Mouse (Mus musculus) mature B cell (primary cell): ENCODE data around the gene Scn10a.

ENCODE experiments used
- in situ Hi-C: fragments of 300-500 bp; cut with MboI; formaldehyde crosslinking; loops from 2 replicates; pipeline ENCODE4 v1.14.3; 2019

Gene Scn10a

DNA sequence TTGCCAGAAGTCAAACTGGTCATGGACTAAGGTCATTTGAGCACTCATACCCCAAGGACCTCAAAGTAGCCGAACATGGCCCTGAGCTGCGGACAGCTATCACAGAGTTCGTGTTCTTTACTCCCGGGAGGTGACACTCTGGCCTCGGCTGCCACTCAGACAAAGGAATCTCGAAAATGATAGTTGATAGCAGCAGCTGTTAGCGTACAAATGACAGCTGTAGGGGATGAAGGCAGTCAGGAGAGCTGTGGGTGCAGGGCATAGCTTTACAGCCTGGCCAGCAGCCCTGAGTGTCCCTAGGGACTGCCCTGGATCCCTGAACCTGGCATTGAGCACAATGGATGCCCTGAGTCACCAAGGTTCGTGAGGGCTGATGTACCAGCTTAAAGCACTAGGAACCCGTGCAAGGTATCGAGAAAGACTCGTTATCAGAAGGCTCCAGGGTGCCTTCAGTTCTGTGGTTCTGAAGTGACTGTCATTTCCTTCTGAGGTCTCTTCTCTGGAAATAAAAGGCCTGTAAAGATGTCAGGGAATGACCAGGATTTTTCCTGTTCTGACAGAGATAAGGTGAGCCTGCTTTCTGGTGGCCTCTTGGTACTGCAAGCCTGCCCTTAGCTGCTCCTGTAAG, 84.8 kb downstream of the Scn10a start:
- in situ Hi-C loops, result no loop called here

- in situ Hi-C loops, result no loop called here
These were observed 85.6 kb downstream of the Scn10a start for GRCm38 (mm10) chr9:119633475-119633874.

DNA sequence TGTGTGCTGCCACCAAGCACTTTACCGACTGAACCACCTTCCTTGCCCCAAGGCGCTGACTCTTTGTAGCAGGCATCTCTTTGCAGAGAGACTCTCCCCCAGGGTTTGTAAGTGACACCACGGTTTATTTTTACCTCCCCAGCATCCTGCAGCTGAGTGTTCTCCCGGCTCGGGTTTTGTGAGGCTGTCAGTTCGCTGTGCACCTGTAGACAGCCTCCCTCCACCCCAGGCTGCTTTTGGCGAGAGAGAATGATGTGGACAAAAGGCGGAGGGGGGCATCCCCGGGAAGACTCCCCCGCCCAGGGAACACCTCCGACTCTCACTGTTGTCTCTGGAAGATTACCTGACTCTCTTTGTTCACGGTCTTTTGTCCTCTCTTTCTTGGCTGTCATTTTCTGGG, 86.3 kb downstream of the Scn10a start:
- in situ Hi-C loops, result no loop called here

- in situ Hi-C loops, result no loop called here
These were observed 87.1 kb downstream of the Scn10a start for GRCm38 (mm10) chr9:119631899-119632533.

DNA sequence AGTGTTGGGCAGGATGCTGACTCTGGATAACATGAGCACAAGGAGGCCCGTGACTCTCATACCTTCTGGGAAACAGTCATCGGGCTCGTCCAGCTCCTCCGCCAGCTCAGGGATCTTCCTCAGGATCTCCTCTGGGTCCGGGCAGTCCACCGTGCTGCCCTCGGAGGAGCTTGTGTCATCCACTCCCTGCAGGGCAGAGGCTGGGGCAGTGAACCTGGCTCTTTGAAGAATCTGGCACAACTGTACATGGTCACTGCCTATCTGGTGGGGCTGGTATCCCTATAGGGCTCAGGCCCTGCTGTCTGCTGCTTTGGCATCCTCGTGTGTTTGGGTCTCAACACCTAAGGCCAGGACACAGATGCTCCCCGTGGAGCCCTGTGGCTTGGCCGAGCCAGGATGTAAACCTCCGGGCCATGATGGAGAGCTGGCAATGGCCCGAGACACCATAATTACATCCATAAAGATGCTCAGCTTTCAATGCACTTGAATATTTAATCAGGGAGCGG, 87.7 kb downstream of the Scn10a start:
- in situ Hi-C loops, result no loop called here

DNA sequence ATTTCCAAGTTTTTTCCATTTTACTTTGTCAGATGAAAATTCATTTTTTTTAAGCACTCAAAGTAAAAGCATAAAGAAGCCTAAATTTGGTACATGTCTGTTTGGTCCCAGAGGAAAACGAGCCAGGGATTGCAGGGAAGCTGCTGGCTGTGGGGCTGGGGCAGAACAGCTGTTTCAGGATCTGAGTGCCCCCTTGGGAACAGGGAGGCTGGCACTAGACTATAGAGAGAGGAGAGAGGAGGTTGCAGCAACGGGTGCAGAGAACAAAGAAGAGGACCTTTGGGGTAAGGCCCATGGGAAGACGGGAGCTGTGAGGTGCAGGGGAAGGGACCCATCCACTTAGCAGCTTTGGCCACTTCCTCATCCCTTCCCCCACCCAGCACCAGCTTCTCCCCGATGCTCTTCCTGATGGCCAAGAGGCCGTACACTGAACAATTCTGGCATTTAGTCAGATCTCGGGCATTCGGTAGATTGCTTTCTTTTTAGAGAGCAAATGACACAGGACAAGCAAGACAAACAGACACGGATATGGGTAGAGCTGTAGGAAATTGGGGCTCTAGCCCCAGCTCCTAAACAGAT, 90.3 kb downstream of the Scn10a start:
- in situ Hi-C loops, result no loop called here

- in situ Hi-C loops, result no loop called here
These were observed 91.9 kb downstream of the Scn10a start for GRCm38 (mm10) chr9:119627227-119627626.

DNA sequence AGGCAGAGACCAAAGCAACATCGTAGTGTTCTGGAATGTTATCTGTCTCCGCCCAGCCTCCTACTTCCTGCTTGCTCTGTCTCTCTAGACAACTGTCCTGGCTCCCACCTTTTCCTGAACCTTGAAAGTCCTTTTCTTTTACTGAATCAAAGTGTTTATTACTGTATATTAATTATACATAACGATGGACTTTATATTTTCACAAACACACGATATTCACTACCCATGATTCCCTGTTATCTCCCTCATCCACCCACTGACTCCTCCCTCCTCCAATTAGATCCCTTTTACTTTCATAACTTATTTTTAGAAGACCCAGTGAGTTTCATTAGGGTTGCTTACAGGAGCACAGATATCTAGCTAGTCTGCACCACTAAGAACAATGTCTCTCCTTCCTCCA, 95.0 kb downstream of the Scn10a start:
- in situ Hi-C loops, result no loop called here

- in situ Hi-C loops, result no loop called here
These were observed 104.3 kb downstream of the Scn10a start for GRCm38 (mm10) chr9:119614798-119615197.

- in situ Hi-C loops, result no loop called here
These were observed 108.5 kb downstream of the Scn10a start for GRCm38 (mm10) chr9:119610563-119611166.

- in situ Hi-C loops, result no loop called here
These were observed 112.2 kb downstream of the Scn10a start for GRCm38 (mm10) chr9:119606906-119607305.

- in situ Hi-C loops, result no loop called here
These were observed 114.5 kb downstream of the Scn10a start for GRCm38 (mm10) chr9:119604607-119605006.

- in situ Hi-C loops, result no loop called here
These were observed 120.6 kb downstream of the Scn10a start for GRCm38 (mm10) chr9:119598501-119598900.

DNA sequence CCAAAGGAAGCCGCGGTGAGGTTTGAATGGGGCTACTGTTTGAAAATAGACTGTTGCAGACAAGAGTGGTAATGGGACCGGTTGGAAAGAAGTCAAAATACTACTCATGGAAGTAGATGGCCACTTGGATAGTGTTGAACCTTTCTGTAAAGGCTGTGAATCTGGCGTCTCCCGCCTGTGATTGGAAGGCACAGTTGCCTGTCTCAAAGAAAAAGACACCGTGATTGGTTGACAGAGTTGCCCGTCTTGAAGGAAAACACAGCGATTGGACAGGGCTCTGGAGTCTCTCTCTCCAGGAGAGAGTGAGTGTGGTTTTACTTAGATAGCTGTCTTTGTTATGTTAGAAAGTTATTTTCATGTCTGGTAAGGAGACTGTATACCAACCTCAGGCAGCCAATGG, 121.8 kb downstream of the Scn10a start:
- in situ Hi-C loops, result no loop called here

GRCm38 (mm10) chr9:119589592-119589991, 129.5 kb downstream of the Scn10a start:
- in situ Hi-C loops, result no loop called here

DNA sequence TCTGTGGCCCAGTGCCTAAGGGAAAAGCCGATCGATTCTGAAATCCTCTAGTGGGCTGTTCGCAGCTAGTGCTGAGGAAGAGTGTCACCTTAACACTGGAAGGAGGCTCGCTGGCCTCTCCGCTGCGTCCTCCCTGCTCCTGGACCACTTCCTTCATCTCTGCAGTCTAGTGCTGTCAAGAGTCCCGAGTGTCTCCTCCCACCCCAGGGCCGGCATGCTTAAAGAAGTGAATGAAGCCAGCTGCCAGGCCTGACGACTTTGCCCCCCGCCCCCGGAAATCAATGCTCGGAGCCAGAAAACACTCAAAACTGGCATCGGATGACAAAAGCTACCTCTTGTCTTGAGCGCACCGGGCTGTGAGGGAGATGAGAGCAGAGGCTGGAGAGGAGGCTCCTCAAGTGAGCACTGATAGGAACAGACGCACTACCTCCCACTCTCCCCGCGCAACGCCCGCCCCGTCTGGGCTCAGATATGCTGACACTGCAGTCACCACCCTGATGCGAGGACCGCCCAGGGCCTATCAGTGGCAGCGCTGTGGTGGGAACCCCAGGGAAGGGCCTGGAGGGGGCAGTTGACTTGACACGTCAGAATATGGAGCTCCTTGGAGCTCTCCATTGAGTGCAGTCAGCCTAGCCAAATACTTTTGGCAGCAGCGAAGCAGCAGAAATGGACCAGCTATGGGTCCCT, 130.2 kb downstream of the Scn10a start:
- in situ Hi-C loops, result no loop called here

- in situ Hi-C loops, result no loop called here
These were observed 138.5 kb downstream of the Scn10a start for GRCm38 (mm10) chr9:119580668-119581067.

GRCm38 (mm10) chr9:119580187-119580586, 138.9 kb downstream of the Scn10a start:
- in situ Hi-C loops, result no loop called here

DNA sequence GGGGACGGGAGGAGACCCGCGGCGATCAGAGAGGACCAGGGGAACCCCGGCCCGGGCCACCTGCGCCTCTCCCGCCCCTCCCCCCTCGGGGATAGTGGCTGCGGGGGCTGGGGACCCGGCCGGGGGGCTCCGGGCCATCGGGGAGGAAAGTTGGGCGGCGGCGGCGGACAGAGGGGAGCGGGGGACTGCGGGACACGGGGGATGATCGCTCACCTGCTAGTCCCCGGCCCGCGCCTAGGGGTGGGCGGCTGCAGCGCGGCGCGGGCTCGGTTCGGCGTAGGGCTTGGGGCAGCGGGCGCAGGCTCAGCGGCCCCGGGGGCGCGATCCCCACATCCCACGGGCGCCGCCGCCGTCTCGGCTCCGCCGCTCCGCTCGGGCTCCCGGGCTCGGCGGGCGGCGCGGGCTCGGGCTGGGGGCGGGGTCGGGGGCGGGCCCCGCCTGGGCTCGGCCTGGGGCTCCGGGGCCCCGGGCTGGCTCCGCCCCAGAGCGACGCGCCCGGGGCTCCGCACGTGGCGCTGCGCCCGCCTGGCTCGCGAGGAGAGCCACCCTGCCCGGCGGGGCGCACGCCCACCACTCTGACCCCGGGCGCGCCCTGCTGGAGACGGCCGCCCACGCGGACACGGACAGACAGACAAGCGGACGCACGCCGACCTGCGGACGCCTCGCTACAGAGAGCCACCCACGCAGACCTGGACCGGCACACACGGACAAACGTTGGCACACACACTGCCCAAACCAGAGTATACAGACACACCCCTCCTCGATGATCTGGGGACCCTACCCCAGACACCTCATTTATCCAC, 140.3 kb downstream of the Scn10a start, which contains the start of gene Scn5a:
Gene Scn5a, minus strand, starts transcription at position 381 of the 803 bp plus-strand sequence.
- in situ Hi-C loops, result no loop called here

DNA sequence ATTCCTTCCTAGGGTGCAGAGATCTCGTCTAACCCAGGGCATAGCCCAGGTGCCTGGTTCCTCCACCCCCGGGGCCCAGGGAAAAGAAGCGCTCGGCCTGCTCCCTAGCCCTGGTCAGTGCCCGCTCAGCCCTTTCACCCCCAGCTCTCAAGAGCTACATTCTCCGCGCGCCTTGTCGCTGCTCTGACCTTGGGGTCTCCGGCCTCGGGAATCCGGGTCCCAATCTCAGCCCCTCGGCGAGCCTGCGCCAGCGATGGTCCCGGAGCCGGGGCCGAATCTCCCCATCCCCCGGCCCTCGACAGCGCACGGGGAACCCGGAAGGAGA, 140.8 kb downstream of the Scn10a start:
- in situ Hi-C loops, result no loop called here

DNA sequence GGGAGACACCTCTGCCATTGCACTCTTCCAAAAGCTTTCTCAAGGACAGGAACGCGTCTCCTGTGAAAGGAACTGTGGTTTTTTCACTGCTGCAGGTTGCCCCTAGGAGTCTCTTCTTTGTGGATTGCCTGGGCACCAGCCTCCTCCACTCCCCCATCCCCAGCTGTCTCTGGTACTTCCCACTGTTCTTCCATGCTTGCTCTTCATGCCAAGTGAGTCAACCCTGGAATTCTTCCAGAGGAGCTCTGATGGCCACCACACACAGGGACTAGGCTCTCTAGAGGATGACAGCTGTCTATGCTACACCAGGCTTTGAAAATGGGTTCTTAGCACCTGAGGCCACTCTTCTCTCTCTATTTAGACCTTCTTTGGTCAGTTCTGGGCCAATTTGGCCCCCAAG, 142.1 kb downstream of the Scn10a start:
- in situ Hi-C loops, result no loop called here

GRCm38 (mm10) chr9:119575732-119576131, 143.4 kb downstream of the Scn10a start:
- in situ Hi-C loops, result no loop called here
